Mouse (Mus musculus): Measurements from ENCODE around the gene Evi2a. TPM values are rescaled to one million over a fixed set of nuclear protein-coding genes. Genes with fewer than 3 reads are reported as not detected.

Gene Evi2a
- polyA plus RNA-seq, 1 experiment from 2014 or later: 3.7 TPM

DNA sequence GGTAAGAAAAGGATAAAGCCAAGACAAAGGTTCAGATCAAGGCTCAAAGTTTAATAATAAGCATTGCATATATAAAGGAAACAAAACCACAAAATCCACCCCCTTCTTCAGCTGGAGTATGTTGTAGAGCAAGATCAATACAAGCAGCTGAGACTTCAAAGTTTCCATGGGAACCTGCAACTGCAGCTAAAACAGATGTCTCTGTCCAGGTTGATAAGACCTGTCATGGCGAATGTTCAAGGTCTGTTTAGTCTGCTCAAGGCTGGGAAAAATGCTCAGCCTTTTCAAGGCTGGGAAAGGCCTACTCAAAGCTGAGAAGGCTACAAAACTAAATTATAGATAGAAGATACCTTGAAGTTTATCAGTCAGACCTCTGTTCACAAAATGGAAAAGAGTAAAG, 22.2 kb upstream of the Evi2a start:
- Histone ChIP-seq H3K4me3 (replicated peaks; ENCODE audit: low read length) (no peak overlapping the region), H3K4me2 (replicated peaks) (no peak overlapping the region), H3K4me1 (replicated peaks; ENCODE audit: control insufficient read depth, insufficient read depth, low read length) (no peaks in the 10 kb centered on the region), H3K27me3 (ENCODE audit: control insufficient read depth, insufficient read depth, low read length) (no peaks in the 10 kb centered on the region), H3K9ac (no peak overlapping the region), H3K36me3 (replicated peaks; ENCODE audit: control insufficient read depth, insufficient read depth) (peaks cover 93% of the 10 kb centered on the region), H3K27ac (no peak overlapping the region), H3K9me3 (ENCODE audit: control insufficient read depth, low read length) (no peaks in the 10 kb centered on the region)
- DNase-seq (ENCODE audit: low spot score) (no peak), ATAC-seq (ENCODE audit: low FRiP score) (no peak)
- 87% methylated on average over 1 of the region's 1 CpGs for WGBS

DNA sequence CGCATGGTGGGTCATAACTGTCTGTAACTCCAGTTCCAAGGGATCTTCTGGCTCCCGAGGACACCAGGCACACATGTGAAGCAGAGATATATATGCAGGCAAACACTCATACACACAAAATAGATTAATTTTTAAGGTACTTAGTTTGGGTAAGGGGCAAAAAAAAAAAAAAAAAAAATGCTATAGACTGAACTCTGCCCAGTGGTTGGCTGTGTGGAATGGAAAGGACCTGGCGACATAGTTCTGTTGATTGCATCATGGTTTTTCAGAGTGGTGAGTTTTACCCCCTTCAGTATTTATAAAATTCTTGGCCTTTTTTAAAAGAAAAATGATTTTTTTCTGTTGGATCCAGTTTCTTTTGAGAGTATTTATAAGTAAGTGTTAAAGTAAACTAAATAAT, 5.9 kb upstream of the Evi2a start:
- Histone ChIP-seq H3K27me3 (ENCODE audit: control insufficient read depth, insufficient read depth, low read length) (no peaks in the 10 kb centered on the region), H3K4me1 (replicated peaks; ENCODE audit: control insufficient read depth, insufficient read depth, low read length) (no peaks in the 10 kb centered on the region), H3K27ac (no peak overlapping the region), H3K36me3 (replicated peaks; ENCODE audit: control insufficient read depth, insufficient read depth) (peaks cover 48% of the 10 kb centered on the region), H3K4me3 (replicated peaks; ENCODE audit: low read length) (no peak overlapping the region), H3K9me3 (ENCODE audit: control insufficient read depth, low read length) (no peaks in the 10 kb centered on the region), H3K9ac (no peak overlapping the region), H3K4me2 (replicated peaks) (no peak overlapping the region)
- DNase-seq (ENCODE audit: low spot score) (no peak), ATAC-seq (ENCODE audit: low FRiP score) (no peak)
- WGBS: over 99% methylated on average over 3 of the region's 3 CpGs

DNA sequence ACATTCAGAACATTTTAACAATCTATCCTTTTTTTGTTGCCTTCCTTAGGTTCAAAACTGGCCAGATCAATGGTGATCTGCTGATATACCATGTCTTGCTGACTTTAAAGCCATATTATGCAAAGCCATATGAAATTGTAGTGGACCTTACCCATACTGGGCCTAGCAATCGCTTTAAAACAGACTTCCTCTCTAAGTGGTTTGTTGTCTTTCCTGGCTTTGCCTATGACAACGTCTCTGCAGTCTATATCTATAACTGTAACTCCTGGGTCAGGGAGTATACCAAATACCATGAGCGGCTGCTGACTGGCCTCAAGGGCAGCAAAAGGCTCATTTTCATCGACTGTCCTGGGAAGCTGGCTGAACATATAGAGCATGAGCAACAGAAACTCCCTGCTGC, 5.1 kb upstream of the Evi2a start:
- no peaks in the 10 kb centered on the region for H3K27me3 ChIP-seq (ENCODE audit: control insufficient read depth, insufficient read depth, low read length)
- DNase-seq (ENCODE audit: low spot score) (no peak), ATAC-seq (ENCODE audit: low FRiP score) (no peak)
- WGBS: 93% methylated on average over 4 of the region's 4 CpGs
- no peak overlapping the region for H3K9ac ChIP-seq
- no peak overlapping the region for H3K4me3 ChIP-seq (replicated peaks; ENCODE audit: low read length)
- H3K36me3 ChIP-seq (replicated peaks; ENCODE audit: control insufficient read depth, insufficient read depth): peaks cover 41% of the 10 kb centered on the region
- no peaks in the 10 kb centered on the region for H3K4me1 ChIP-seq (replicated peaks; ENCODE audit: control insufficient read depth, insufficient read depth, low read length)
- H3K27ac ChIP-seq: no peak overlapping the region
- no peaks in the 10 kb centered on the region for H3K9me3 ChIP-seq (ENCODE audit: control insufficient read depth, low read length)
- H3K4me2 ChIP-seq (replicated peaks): no peak overlapping the region

DNA sequence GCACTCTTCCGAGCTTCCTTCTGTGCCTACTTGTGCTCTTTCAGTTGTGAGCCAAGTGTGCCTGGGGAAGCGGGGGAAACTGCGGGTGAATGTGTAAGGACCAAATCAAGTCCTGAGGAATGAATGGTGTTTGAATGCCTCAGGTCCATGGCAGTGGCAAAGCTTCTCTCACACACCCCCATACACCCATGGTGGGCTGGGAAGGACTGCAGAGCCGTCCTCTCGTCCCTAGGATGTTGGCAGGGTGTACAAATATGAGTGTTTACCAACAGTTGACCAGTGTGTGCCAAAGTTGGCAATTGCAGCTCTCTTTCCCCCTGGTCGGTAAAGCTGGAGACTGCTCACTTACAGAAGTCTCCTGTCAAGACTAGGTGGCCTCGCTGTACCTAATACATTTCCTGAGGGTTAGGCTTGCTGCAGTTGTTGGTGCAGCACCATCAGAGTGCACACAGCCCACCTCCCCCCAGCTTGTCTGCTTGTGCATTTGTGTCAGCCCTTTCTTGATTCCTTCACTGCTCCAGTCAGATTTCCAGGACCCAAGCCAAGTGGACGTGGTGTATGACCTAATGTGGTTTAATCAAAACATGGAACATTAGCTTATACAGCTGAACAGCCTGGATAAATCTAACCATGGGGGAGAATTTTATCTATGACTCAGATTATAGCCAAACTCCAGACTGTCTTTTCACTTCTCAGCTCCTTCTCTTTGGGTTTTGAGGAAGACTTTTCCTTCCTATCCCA, 3.7 kb upstream of the Evi2a start:
- Histone ChIP-seq H3K4me2 (replicated peaks) (no peak overlapping the region), H3K27ac (no peak overlapping the region), H3K4me1 (replicated peaks; ENCODE audit: control insufficient read depth, insufficient read depth, low read length) (no peaks in the 10 kb centered on the region), H3K36me3 (replicated peaks; ENCODE audit: control insufficient read depth, insufficient read depth) (peaks cover 29% of the 10 kb centered on the region), H3K9me3 (ENCODE audit: control insufficient read depth, low read length) (no peaks in the 10 kb centered on the region), H3K9ac (no peak overlapping the region), H3K4me3 (replicated peaks; ENCODE audit: low read length) (no peak overlapping the region), H3K27me3 (ENCODE audit: control insufficient read depth, insufficient read depth, low read length) (no peaks in the 10 kb centered on the region)
- ATAC-seq (ENCODE audit: low FRiP score) (no peak), DNase-seq (ENCODE audit: low spot score) (peak; percentile 30)
- 85% methylated on average over 8 of the region's 8 CpGs for WGBS

DNA sequence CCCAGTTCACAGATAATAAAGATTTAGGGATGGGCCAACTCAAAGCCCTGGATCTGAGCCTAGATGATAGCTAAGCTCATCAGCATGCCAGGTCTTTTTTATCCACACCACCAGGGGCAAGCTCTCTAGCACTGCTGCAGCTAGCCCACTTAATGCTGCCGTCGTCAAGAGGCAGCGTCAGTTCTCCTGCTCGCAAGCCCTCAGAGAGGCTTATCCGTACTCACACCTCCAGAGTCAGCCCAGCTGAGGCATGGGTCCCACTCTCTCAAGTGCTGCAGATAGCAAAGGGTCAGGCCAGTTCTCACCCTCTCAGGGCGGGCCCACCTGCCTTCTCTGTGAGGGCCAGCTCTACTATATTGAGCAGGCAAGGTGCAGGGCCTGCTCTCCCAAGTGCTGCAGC, 2.9 kb upstream of the Evi2a start:
- Histone ChIP-seq H3K27me3 (ENCODE audit: control insufficient read depth, insufficient read depth, low read length) (no peaks in the 10 kb centered on the region), H3K4me3 (replicated peaks; ENCODE audit: low read length) (no peak overlapping the region), H3K4me2 (replicated peaks) (no peak overlapping the region), H3K4me1 (replicated peaks; ENCODE audit: control insufficient read depth, insufficient read depth, low read length) (no peaks in the 10 kb centered on the region), H3K27ac (no peak overlapping the region), H3K36me3 (replicated peaks; ENCODE audit: control insufficient read depth, insufficient read depth) (peaks cover 26% of the 10 kb centered on the region), H3K9me3 (ENCODE audit: control insufficient read depth, low read length) (no peaks in the 10 kb centered on the region), H3K9ac (no peak overlapping the region)
- WGBS: 88% methylated on average over 6 of the region's 6 CpGs
- DNase-seq (ENCODE audit: low spot score): no peak
- no peak for ATAC-seq (ENCODE audit: low FRiP score)

DNA sequence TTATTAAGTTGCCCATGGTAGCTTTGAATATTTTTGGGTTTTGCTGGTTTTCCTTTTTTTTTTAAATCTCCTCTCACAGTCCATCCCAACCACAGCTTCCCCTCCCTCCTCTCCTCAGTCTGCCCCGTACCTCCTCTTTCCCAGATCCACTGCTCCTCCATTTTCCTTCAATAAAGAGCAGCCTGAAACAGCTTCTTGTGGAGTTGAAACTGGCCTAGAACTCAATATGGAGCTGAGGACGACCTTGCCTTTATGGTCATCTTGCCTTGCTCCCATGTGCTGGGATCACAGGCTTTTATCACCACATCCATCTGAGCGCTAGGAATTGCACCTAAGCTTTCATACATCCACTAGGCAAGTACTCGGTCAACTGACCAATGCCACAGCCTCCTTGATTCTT, 1.1 kb upstream of the Evi2a start:
- Histone ChIP-seq H3K4me1 (replicated peaks; ENCODE audit: control insufficient read depth, insufficient read depth, low read length) (no peaks in the 10 kb centered on the region), H3K36me3 (replicated peaks; ENCODE audit: control insufficient read depth, insufficient read depth) (peaks cover 17% of the 10 kb centered on the region), H3K4me2 (replicated peaks) (no peak overlapping the region), H3K9me3 (ENCODE audit: control insufficient read depth, low read length) (no peaks in the 10 kb centered on the region), H3K4me3 (replicated peaks; ENCODE audit: low read length) (no peak overlapping the region), H3K9ac (no peak overlapping the region), H3K27ac (no peak overlapping the region), H3K27me3 (ENCODE audit: control insufficient read depth, insufficient read depth, low read length) (no peaks in the 10 kb centered on the region)
- no peak for DNase-seq (ENCODE audit: low spot score)
- 94% methylated on average over 4 of the region's 4 CpGs for WGBS
- ATAC-seq (ENCODE audit: low FRiP score): no peak

DNA sequence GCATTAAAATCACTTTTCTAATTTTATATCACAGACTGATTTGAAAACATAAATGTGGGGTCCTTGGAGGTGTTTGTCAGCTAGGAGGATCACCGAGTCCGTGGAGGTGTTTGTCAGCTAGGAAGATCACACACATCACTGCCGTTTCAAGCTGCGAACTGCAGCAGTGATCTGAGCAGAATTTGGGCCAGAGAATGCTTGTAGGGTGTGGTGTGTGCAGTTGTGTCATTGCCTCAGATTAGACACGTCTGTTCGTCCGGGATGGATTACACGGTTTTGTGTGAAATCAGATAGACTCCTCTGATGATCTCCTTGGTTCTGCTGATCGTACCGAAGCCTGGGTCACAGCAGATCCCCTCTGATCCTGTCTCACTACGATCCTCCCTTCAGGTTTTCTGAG, 365 bp upstream of the Evi2a start:
- whole genome bisulfite sequencing: 94% methylated on average over 11 of the region's 11 CpGs
- Histone ChIP-seq H3K4me2 (replicated peaks) (no peak overlapping the region), H3K9me3 (ENCODE audit: control insufficient read depth, low read length) (no peaks in the 10 kb centered on the region), H3K4me3 (replicated peaks; ENCODE audit: low read length) (no peak overlapping the region), H3K4me1 (replicated peaks; ENCODE audit: control insufficient read depth, insufficient read depth, low read length) (no peaks in the 10 kb centered on the region), H3K36me3 (replicated peaks; ENCODE audit: control insufficient read depth, insufficient read depth) (peaks cover 11% of the 10 kb centered on the region), H3K27me3 (ENCODE audit: control insufficient read depth, insufficient read depth, low read length) (no peaks in the 10 kb centered on the region), H3K27ac (no peak overlapping the region), H3K9ac (no peak overlapping the region)
- ATAC-seq (ENCODE audit: low FRiP score): no peak
- DNase-seq (ENCODE audit: low spot score): no peak

DNA sequence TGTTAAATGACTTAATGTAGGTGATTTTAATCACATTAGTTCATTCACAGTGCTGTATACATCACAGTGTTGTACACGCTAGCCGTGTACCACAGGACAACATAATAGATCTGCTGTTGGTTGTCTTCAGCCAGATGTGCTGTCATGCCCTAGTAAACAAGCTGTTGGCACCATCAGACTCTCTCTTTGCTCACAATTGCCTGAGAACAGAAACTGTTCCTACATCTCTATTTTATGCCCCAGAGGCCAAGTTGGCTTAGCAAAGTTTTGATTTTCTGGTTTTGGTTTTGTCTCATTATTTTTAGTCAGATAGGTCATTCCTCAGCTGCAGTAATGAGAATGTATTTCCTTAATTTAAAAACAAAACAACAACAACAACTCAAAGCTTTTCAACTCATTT, 673 bp downstream of the Evi2a start:
- no peak for ATAC-seq (ENCODE audit: low FRiP score)
- H3K9ac ChIP-seq: no peak overlapping the region
- H3K27me3 ChIP-seq (ENCODE audit: control insufficient read depth, insufficient read depth, low read length): no peaks in the 10 kb centered on the region
- no peaks in the 10 kb centered on the region for H3K4me1 ChIP-seq (replicated peaks; ENCODE audit: control insufficient read depth, insufficient read depth, low read length)
- H3K27ac ChIP-seq: no peak overlapping the region
- no peak overlapping the region for H3K4me3 ChIP-seq (replicated peaks; ENCODE audit: low read length)
- H3K9me3 ChIP-seq (ENCODE audit: control insufficient read depth, low read length): no peaks in the 10 kb centered on the region
- no peak for DNase-seq (ENCODE audit: low spot score)
- H3K36me3 ChIP-seq (replicated peaks; ENCODE audit: control insufficient read depth, insufficient read depth): peaks cover 11% of the 10 kb centered on the region
- 76% methylated on average over 2 of the region's 2 CpGs for WGBS
- H3K4me2 ChIP-seq (replicated peaks): no peak overlapping the region

DNA sequence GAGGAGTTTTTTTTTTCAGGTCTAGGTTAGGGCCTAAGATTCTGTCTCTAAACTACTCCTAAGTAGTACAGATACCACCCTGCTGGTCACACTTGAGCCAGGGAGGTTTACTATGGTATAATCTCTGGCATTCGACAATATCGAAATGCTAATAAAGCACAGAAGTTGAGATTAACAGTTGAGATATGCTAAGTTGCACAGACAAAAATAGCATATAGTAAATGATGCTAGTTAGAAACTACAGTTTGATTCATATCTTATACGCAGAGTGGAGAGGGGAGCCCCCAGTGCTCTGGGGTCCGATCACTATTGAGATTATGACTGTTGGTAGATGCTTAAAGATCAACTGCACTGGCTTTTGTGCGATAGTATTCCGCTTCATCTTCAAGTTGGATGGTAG, 1.2 kb downstream of the Evi2a start:
- H3K4me3 ChIP-seq (replicated peaks; ENCODE audit: low read length): no peak overlapping the region
- H3K4me2 ChIP-seq (replicated peaks): no peak overlapping the region
- no peak overlapping the region for H3K27ac ChIP-seq
- peaks cover 11% of the 10 kb centered on the region for H3K36me3 ChIP-seq (replicated peaks; ENCODE audit: control insufficient read depth, insufficient read depth)
- ATAC-seq (ENCODE audit: low FRiP score) (no peak), DNase-seq (ENCODE audit: low spot score) (no peak)
- WGBS: 96% methylated on average over 6 of the region's 6 CpGs
- H3K9ac ChIP-seq: no peak overlapping the region
- no peaks in the 10 kb centered on the region for H3K9me3 ChIP-seq (ENCODE audit: control insufficient read depth, low read length)
- H3K4me1 ChIP-seq (replicated peaks; ENCODE audit: control insufficient read depth, insufficient read depth, low read length): no peaks in the 10 kb centered on the region
- H3K27me3 ChIP-seq (ENCODE audit: control insufficient read depth, insufficient read depth, low read length): no peaks in the 10 kb centered on the region

DNA sequence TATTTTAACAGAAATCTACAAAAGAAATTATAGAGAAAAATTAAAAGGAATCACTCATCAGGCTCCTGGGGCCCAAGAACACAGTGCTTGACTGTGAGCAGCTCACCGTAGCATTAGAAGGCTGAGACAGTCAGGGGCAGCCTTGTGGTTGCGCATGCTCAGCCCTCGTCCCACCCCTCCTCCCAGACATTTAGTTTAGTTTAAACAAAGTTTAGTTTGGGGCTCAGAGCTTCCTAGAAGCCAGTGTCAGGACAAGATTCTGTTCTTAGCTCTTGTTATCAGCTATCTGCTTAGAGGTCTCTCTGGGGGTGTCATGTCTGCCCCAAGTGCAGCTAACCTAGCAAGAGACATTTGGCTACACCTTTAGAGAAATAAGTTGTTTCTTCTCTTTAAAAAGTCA, 1.8 kb downstream of the Evi2a start:
- Histone ChIP-seq H3K36me3 (replicated peaks; ENCODE audit: control insufficient read depth, insufficient read depth) (peaks cover 11% of the 10 kb centered on the region), H3K27ac (no peak overlapping the region), H3K9me3 (ENCODE audit: control insufficient read depth, low read length) (no peaks in the 10 kb centered on the region), H3K27me3 (ENCODE audit: control insufficient read depth, insufficient read depth, low read length) (no peaks in the 10 kb centered on the region), H3K4me3 (replicated peaks; ENCODE audit: low read length) (no peak overlapping the region), H3K4me1 (replicated peaks; ENCODE audit: control insufficient read depth, insufficient read depth, low read length) (no peaks in the 10 kb centered on the region), H3K9ac (no peak overlapping the region), H3K4me2 (replicated peaks) (no peak overlapping the region)
- ATAC-seq (ENCODE audit: low FRiP score): no peak
- DNase-seq (ENCODE audit: low spot score): no peak
- WGBS: 95% methylated on average over 3 of the region's 3 CpGs
